Mouse (Mus musculus) lung, embryonic 16.5 days (tissue): ENCODE results near the gene 5730455P16Rik. TPM values are rescaled to one million over a fixed set of nuclear protein-coding genes. Genes with fewer than 3 reads are reported as not detected.
A peak's percentile ranks its signal among the peaks of the same experiment; 100 is the strongest.
"Not testable (repeated sequence)": the region's sequence is repeated elsewhere in the genome, so short reads cannot be mapped to it uniquely, and the experiment has no call there.

ENCODE experiments used
- ATAC-seq: fragments of 200-750 bp; cut with Nextera tagmentation; 2 replicates; pipeline ENCODE4 v1.8.0; 2017; ENCODE audit warnings: low read depth, mild to moderate bottlenecking, moderate library complexity
- H3K27ac ChIP-seq: fragments of 300-500 bp; sonication (generic); 2 replicates; pipeline ENCODE4 v1.5.1; 2014; ENCODE audit warnings: mild to moderate bottlenecking, control low read depth, low read length
- H3K27me3 ChIP-seq: fragments of 300-500 bp; sonication (generic); 2 replicates; pipeline ENCODE4 v1.6.1; 2014; ENCODE audit warnings: low read depth, low read length, mixed read lengths; ENCODE audit not compliant: control insufficient read depth, insufficient read depth
- H3K36me3 ChIP-seq: fragments of 300-500 bp; sonication (generic); 2 replicates; pipeline ENCODE4 v1.6.1; 2014; ENCODE audit warnings: low read length; ENCODE audit not compliant: control insufficient read depth, insufficient read depth
- H3K4me1 ChIP-seq: fragments of 300-500 bp; sonication (generic); replicated peaks from 2 replicates; pipeline ENCODE4 v1.6.1; 2014; ENCODE audit warnings: low read length, mixed read lengths; ENCODE audit not compliant: control insufficient read depth, insufficient read depth
- H3K4me2 ChIP-seq: fragments of 300-500 bp; sonication (generic); 2 replicates; pipeline ENCODE4 v1.6.1; 2014; ENCODE audit warnings: low read depth, low read length, control low read depth
- H3K4me3 ChIP-seq: fragments of 300-500 bp; sonication (generic); 2 replicates; pipeline ENCODE4 v1.5.1; 2014; ENCODE audit warnings: mild to moderate bottlenecking, low read length, control low read depth
- H3K9ac ChIP-seq: fragments of 300-500 bp; sonication (generic); 2 replicates; pipeline ENCODE4 v1.6.1; 2014; ENCODE audit warnings: low read length, control low read depth
- H3K9me3 ChIP-seq: fragments of 300-500 bp; sonication (generic); 2 replicates; pipeline ENCODE4 v1.6.1; 2016; ENCODE audit warnings: low read length; ENCODE audit not compliant: control insufficient read depth
- WGBS: fragments of 180-500 bp; shearing (Covaris S2); extraction: QIAGEN DNeasy Blood & Tissue Kit; methylation state at CpG from one replicate; pipeline ENCODE4 v1.1.7; 2014; 5-methylcytosine and 5-hydroxymethylcytosine counted together
- polyA plus RNA-seq: library from polyadenylated mRNA; unstranded; fragments of >200 nt; fragmentation: Nextera tagmentation; extraction: Ambion mirVana; gene quantifications from 2 replicates; pipeline ENCODE4 v1.2.1, GENCODE M21; 2015

5730455P16Rik gene
- polyA plus RNA-seq, 1 experiment from 2014 or later = 19.4 TPM

GRCm38 (mm10) chr11:80410377-80410776 lies 32.5 kb upstream of the 5730455P16Rik start:
- Histone ChIP-seq H3K9me3 (no peaks in the 10 kb centered on the region), H3K36me3 (peaks cover 35% of the 10 kb centered on the region), H3K27me3 (no peaks in the 10 kb centered on the region), H3K9ac (no peak overlapping the region), H3K4me1 (no peaks in the 10 kb centered on the region), H3K27ac (no peak overlapping the region), H3K4me3 (no peak overlapping the region), H3K4me2 (no peak overlapping the region)
- no peak for ATAC-seq
- 85% methylated on average over 2 of the region's 2 CpGs for WGBS

- H3K9ac ChIP-seq, H3K27ac ChIP-seq, ATAC-seq, H3K9me3 ChIP-seq, H3K27me3 ChIP-seq, H3K4me3 ChIP-seq, H3K4me1 ChIP-seq, H3K4me2 ChIP-seq: not testable (repeated sequence)
- H3K36me3 ChIP-seq = peaks cover 38% of the 10 kb centered on the region
- 94% methylated on average over 6 of the region's 6 CpGs for WGBS
Measured at GRCm38 (mm10) chr11:80407878-80408277, 30.0 kb upstream of the 5730455P16Rik start.

GRCm38 (mm10) chr11:80396617-80397016 lies 18.8 kb upstream of the 5730455P16Rik start:
- H3K9me3 ChIP-seq = no peaks in the 10 kb centered on the region
- H3K4me2 ChIP-seq = no peak overlapping the region
- H3K27ac ChIP-seq = no peak overlapping the region
- no peaks in the 10 kb centered on the region for H3K4me1 ChIP-seq
- no peaks in the 10 kb centered on the region for H3K27me3 ChIP-seq
- ATAC-seq = no peak
- no peak overlapping the region for H3K9ac ChIP-seq
- peaks cover 41% of the 10 kb centered on the region for H3K36me3 ChIP-seq
- H3K4me3 ChIP-seq = no peak overlapping the region
- 86% methylated on average over 4 of the region's 4 CpGs for WGBS

GRCm38 (mm10) chr11:80395930-80396329 lies 18.1 kb upstream of the 5730455P16Rik start:
- Histone ChIP-seq H3K4me1 (no peaks in the 10 kb centered on the region), H3K27me3 (no peaks in the 10 kb centered on the region), H3K9ac (no peak overlapping the region), H3K9me3 (no peaks in the 10 kb centered on the region), H3K4me2 (no peak overlapping the region), H3K36me3 (peaks cover 43% of the 10 kb centered on the region), H3K4me3 (no peak overlapping the region), H3K27ac (no peak overlapping the region)
- ATAC-seq = no peak
- WGBS = 86% methylated on average over 3 of the region's 3 CpGs

- H3K9ac ChIP-seq = no peak overlapping the region
- H3K4me3 ChIP-seq = no peak overlapping the region
- H3K27me3 ChIP-seq = no peaks in the 10 kb centered on the region
- no peak overlapping the region for H3K4me2 ChIP-seq
- WGBS = 90% methylated on average over 2 of the region's 2 CpGs
- H3K36me3 ChIP-seq = peaks cover 50% of the 10 kb centered on the region
- H3K4me1 ChIP-seq = no peaks in the 10 kb centered on the region; the same call in 1 of the 2 replicates
- no peak for ATAC-seq
- no peaks in the 10 kb centered on the region for H3K9me3 ChIP-seq
- no peak overlapping the region for H3K27ac ChIP-seq
Measured at GRCm38 (mm10) chr11:80391407-80392120, 13.7 kb upstream of the 5730455P16Rik start.

GRCm38 (mm10) chr11:80389885-80390284 lies 12.1 kb upstream of the 5730455P16Rik start:
- Histone ChIP-seq H3K4me2 (no peak overlapping the region), H3K4me1 (peaks cover 12% of the 10 kb centered on the region), H3K4me3 (no peak overlapping the region), H3K27me3 (no peaks in the 10 kb centered on the region), H3K9me3 (no peaks in the 10 kb centered on the region), H3K27ac (no peak overlapping the region), H3K9ac (no peak overlapping the region), H3K36me3 (peaks cover 39% of the 10 kb centered on the region)
- WGBS = 79% methylated on average over 1 of the region's 1 CpGs
- no peak for ATAC-seq

GRCm38 (mm10) chr11:80386790-80387189 lies 9.0 kb upstream of the 5730455P16Rik start:
- H3K9me3 ChIP-seq = no peaks in the 10 kb centered on the region
- WGBS = 65% methylated on average over 2 of the region's 2 CpGs
- no peak overlapping the region for H3K4me2 ChIP-seq
- H3K4me1 ChIP-seq = peaks cover 17% of the 10 kb centered on the region
- H3K9ac ChIP-seq = no peak overlapping the region
- peaks cover 28% of the 10 kb centered on the region for H3K36me3 ChIP-seq
- no peak overlapping the region for H3K27ac ChIP-seq
- no peak for ATAC-seq
- H3K27me3 ChIP-seq = no peaks in the 10 kb centered on the region
- no peak overlapping the region for H3K4me3 ChIP-seq

GRCm38 (mm10) chr11:80385055-80385454 lies 7.2 kb upstream of the 5730455P16Rik start:
- Histone ChIP-seq H3K27ac (no peak overlapping the region), H3K9me3 (no peaks in the 10 kb centered on the region), H3K9ac (peak overlapping the region; percentile 70), H3K27me3 (no peaks in the 10 kb centered on the region), H3K4me2 (peak overlapping the region; percentile 80), H3K36me3 (peaks cover 22% of the 10 kb centered on the region), H3K4me1 (peaks cover 17% of the 10 kb centered on the region), H3K4me3 (peak overlapping the region; percentile 97)
- no peak for ATAC-seq
- WGBS = 22% methylated on average over 4 of the region's 4 CpGs

- Histone ChIP-seq H3K9me3 (no peaks in the 10 kb centered on the region), H3K4me1 (peaks cover 17% of the 10 kb centered on the region), H3K4me2 (peak overlapping the region; percentile 80), H3K9ac (peak overlapping the region; percentile 70), H3K36me3 (peaks cover 22% of the 10 kb centered on the region), H3K27ac (no peak overlapping the region), H3K27me3 (no peaks in the 10 kb centered on the region), H3K4me3 (peak overlapping the region; percentile 97)
- no peak for ATAC-seq
Measured at GRCm38 (mm10) chr11:80384461-80384860, 6.6 kb upstream of the 5730455P16Rik start.
